Mouse (Mus musculus): ENCODE data around the gene Sobp. TPM values are rescaled to one million over a fixed set of nuclear protein-coding genes. Genes with fewer than 3 reads are reported as not detected.
A peak's percentile ranks its signal among the peaks of the same experiment; 100 is the strongest.

Gene Sobp
- polyA plus RNA-seq, 1 experiment from 2014 or later: 0.29 TPM

DNA sequence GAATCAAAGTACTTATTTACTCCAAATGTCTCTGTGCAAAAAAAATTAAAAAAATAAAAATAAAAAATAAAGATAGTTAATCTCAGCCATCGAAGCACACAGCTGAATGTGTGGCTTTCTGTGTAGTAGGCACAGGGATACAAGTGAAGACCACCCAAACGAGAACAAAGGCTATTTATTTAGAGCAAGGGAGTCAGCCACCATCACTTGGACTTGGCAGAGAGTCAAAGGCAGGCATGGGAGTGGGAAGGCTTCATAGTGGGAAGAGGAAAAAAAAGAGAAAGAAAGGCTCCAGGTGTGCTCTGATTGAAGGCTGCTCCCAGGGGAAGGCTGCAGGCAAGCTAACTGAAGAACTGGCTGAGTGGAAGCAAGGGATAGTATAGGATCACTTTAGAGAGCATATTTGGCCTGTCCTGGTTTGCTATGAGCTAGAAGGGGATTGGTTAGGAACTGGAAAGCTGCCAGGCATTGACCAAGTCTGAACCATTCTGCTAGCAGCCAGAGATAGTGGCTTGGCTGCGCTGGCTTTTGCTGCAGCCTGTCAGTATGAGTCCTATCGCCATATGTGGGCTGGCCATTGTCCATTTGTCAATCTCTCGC, 6.1 kb upstream of the Sobp start:
- 37% methylated on average over 5 of the region's 5 CpGs for WGBS
- Histone ChIP-seq H3K9ac (ENCODE audit: low read length) (no peak overlapping the region), H3K9me3 (ENCODE audit: control insufficient read depth, low read length) (no peaks in the 10 kb centered on the region), H3K4me2 (ENCODE audit: low read depth, low read length) (no peak overlapping the region), H3K27me3 (ENCODE audit: control insufficient read depth, insufficient read depth, low read depth, low read length) (peaks cover 14% of the 10 kb centered on the region), H3K4me1 (replicated peaks; ENCODE audit: control insufficient read depth, insufficient read depth, low read length) (no peaks in the 10 kb centered on the region), H3K27ac (ENCODE audit: low read length) (no peak overlapping the region), H3K4me3 (ENCODE audit: low read length) (no peak overlapping the region), H3K36me3 (ENCODE audit: control insufficient read depth, insufficient read depth, low read length) (no peaks in the 10 kb centered on the region)
- ATAC-seq (ENCODE audit: low read depth): no peak

DNA sequence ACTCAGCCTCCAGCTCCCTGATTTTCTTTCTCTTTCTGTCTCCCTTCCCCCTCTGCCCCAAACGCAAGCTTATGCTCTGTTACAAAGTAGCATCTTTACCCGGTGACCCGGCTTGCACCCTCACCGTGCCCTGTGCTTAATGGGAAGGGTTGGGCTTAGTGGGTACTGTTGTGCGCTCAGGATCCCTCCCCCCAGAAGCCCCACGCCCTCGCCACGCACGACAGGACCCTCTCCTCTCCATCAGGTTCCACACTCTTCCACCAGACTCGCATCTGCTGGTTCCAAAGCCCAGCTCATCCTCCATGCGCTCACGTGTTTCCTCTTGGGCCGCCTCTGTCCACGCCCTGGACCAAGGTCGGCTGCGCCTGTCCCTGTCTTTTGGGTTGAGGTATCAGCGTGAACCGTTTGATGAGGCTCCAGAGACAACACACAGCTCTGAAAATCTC, 849 bp upstream of the Sobp start:
- Histone ChIP-seq H3K27ac (ENCODE audit: low read length) (no peak overlapping the region), H3K4me2 (ENCODE audit: low read depth, low read length) (peak overlapping the region; percentile 99), H3K27me3 (ENCODE audit: control insufficient read depth, insufficient read depth, low read depth, low read length) (peaks cover 51% of the 10 kb centered on the region), H3K9ac (ENCODE audit: low read length) (peak overlapping the region; percentile 67; the same call in 1 of the 2 replicates), H3K9me3 (ENCODE audit: control insufficient read depth, low read length) (no peaks in the 10 kb centered on the region), H3K4me3 (ENCODE audit: low read length) (peak overlapping the region; percentile 74), H3K4me1 (replicated peaks; ENCODE audit: control insufficient read depth, insufficient read depth, low read length) (peaks cover 14% of the 10 kb centered on the region), H3K36me3 (ENCODE audit: control insufficient read depth, insufficient read depth, low read length) (no peaks in the 10 kb centered on the region)
- under 1% methylated on average over 18 of the region's 18 CpGs for WGBS
- ATAC-seq (ENCODE audit: low read depth): 0 out of 2 replicates have a peak, but pooled peaks have one; percentile 6

DNA sequence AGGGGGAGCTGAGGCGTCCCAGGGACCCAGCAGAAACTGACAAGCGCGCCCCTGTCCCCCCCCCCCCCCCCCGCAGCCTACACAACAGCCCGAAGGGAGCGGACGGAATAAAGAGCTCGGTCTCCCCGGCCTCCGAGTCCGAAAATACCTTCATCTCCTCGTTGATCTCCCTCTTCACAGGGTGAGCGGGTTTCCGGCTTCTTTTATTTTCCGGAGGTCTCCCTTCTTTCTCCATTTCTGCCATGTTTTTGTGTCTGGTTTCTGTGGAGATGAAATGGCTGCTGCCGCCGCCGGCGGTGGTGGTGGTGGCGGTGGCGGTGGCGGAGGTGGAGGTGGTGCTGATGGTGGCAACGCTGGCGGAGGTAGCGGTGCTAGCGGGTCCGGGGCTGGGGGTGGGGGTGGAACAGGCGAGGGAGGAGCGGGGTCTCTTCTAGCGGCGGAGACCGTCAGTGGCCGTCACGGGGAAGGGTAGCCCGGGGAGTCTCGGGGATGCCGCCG, 453 bp downstream of the Sobp start:
- Histone ChIP-seq H3K9ac (ENCODE audit: low read length) (peak overlapping the region; percentile 67), H3K4me2 (ENCODE audit: low read depth, low read length) (peak overlapping the region; percentile 99), H3K4me3 (ENCODE audit: low read length) (peak overlapping the region; percentile 74), H3K27ac (ENCODE audit: low read length) (no peak overlapping the region), H3K36me3 (ENCODE audit: control insufficient read depth, insufficient read depth, low read length) (no peaks in the 10 kb centered on the region), H3K27me3 (ENCODE audit: control insufficient read depth, insufficient read depth, low read depth, low read length) (peaks cover 56% of the 10 kb centered on the region), H3K4me1 (replicated peaks; ENCODE audit: control insufficient read depth, insufficient read depth, low read length) (peaks cover 14% of the 10 kb centered on the region), H3K9me3 (ENCODE audit: control insufficient read depth, low read length) (no peaks in the 10 kb centered on the region)
- no peak for ATAC-seq (ENCODE audit: low read depth)
- 0% methylated on average over 34 of the region's 38 CpGs for WGBS

DNA sequence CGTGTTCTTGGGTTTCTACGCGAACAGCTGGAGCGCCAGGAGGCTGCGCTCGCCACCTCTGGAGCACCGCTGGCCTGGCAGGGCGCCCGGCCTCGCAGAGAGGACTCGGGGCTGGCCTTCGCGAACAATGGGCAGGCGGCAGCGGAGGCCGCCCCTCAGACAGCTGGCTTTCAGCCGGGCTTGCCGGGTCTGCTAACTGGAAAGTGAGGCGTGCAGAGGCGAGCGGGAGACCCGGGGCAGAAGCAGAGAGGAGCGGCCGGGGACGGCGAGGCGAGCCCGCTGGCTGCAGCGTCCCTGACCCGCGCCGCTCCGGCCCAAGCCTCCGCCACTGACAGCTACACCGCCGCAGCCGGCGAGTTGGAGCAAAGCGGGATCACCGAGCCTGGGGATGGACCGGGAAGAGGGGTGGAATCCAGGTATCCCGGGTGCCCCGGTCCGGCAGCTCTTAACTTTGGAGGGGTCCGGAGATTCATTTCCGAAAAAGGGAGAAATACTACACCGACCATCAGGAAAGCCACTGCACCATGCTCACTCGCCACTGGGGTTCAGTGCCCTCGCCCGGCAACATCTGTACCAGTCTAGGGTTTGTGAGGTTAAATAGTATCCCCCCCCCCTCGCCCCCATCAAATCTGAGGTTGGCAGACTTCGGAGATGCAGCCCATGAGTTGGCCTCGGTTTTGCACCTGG, 1.0 kb downstream of the Sobp start:
- H3K4me2 ChIP-seq (ENCODE audit: low read depth, low read length): peak overlapping the region; percentile 99
- H3K27ac ChIP-seq (ENCODE audit: low read length): no peak overlapping the region
- peak; percentile 74 for ATAC-seq (ENCODE audit: low read depth)
- peaks cover 56% of the 10 kb centered on the region for H3K27me3 ChIP-seq (ENCODE audit: control insufficient read depth, insufficient read depth, low read depth, low read length)
- under 1% methylated on average over 52 of the region's 53 CpGs for WGBS
- peak overlapping the region; percentile 74 for H3K4me3 ChIP-seq (ENCODE audit: low read length)
- no peaks in the 10 kb centered on the region for H3K36me3 ChIP-seq (ENCODE audit: control insufficient read depth, insufficient read depth, low read length)
- H3K4me1 ChIP-seq (replicated peaks; ENCODE audit: control insufficient read depth, insufficient read depth, low read length): peaks cover 14% of the 10 kb centered on the region
- H3K9ac ChIP-seq (ENCODE audit: low read length): peak overlapping the region; percentile 67
- no peaks in the 10 kb centered on the region for H3K9me3 ChIP-seq (ENCODE audit: control insufficient read depth, low read length)

DNA sequence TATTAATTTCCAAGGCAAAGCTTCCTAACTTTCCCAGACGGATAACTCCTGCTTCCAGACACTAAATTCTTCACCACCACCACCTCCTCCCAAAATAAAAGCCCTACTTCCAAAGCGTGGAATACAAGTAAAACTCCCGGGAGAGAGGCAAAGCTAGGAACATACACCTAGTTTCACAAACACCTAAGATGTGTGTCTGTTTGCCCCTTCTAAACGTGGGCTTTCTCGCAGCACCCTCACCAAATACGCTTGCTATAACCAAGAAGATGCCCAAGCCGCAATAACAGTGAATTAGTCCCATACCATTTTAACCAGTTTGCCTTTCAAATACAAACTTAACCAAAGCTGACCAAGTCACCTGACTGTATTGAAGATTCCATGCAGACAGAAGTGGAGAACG, 1.8 kb downstream of the Sobp start:
- no peak overlapping the region for H3K9ac ChIP-seq (ENCODE audit: low read length)
- peak overlapping the region; percentile 99 for H3K4me2 ChIP-seq (ENCODE audit: low read depth, low read length)
- peak overlapping the region; percentile 74 for H3K4me3 ChIP-seq (ENCODE audit: low read length)
- no peaks in the 10 kb centered on the region for H3K36me3 ChIP-seq (ENCODE audit: control insufficient read depth, insufficient read depth, low read length)
- no peaks in the 10 kb centered on the region for H3K9me3 ChIP-seq (ENCODE audit: control insufficient read depth, low read length)
- no peak for ATAC-seq (ENCODE audit: low read depth)
- peaks cover 14% of the 10 kb centered on the region for H3K4me1 ChIP-seq (replicated peaks; ENCODE audit: control insufficient read depth, insufficient read depth, low read length)
- 6% methylated on average over 8 of the region's 8 CpGs for WGBS
- no peak overlapping the region for H3K27ac ChIP-seq (ENCODE audit: low read length)
- peaks cover 56% of the 10 kb centered on the region for H3K27me3 ChIP-seq (ENCODE audit: control insufficient read depth, insufficient read depth, low read depth, low read length)

DNA sequence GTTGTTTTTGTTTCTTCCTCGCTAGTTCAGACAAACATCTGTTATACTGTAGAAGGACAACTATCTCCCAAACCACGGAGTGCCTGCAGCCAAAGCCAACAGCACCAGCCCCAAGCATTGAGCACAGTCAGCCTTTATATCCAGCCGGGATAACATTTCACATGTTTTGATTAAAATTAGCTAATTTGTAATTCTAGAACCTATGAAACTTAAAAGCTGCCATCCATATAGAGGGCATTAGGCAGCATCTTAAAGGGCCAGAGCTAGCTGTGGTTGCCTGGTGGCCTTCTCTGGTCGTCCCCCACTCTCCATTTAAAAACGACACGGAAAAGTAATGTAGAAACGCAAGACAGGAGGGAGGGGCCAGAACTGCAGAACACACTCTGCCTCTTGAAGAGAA, 2.3 kb downstream of the Sobp start:
- no peak overlapping the region for H3K4me3 ChIP-seq (ENCODE audit: low read length)
- H3K9ac ChIP-seq (ENCODE audit: low read length): no peak overlapping the region
- no peaks in the 10 kb centered on the region for H3K36me3 ChIP-seq (ENCODE audit: control insufficient read depth, insufficient read depth, low read length)
- no peak overlapping the region for H3K27ac ChIP-seq (ENCODE audit: low read length)
- no peak for ATAC-seq (ENCODE audit: low read depth)
- H3K4me2 ChIP-seq (ENCODE audit: low read depth, low read length): no peak overlapping the region
- peaks cover 14% of the 10 kb centered on the region for H3K4me1 ChIP-seq (replicated peaks; ENCODE audit: control insufficient read depth, insufficient read depth, low read length)
- no peaks in the 10 kb centered on the region for H3K9me3 ChIP-seq (ENCODE audit: control insufficient read depth, low read length)
- peaks cover 56% of the 10 kb centered on the region for H3K27me3 ChIP-seq (ENCODE audit: control insufficient read depth, insufficient read depth, low read depth, low read length)
- 13% methylated on average over 7 of the region's 7 CpGs for WGBS

DNA sequence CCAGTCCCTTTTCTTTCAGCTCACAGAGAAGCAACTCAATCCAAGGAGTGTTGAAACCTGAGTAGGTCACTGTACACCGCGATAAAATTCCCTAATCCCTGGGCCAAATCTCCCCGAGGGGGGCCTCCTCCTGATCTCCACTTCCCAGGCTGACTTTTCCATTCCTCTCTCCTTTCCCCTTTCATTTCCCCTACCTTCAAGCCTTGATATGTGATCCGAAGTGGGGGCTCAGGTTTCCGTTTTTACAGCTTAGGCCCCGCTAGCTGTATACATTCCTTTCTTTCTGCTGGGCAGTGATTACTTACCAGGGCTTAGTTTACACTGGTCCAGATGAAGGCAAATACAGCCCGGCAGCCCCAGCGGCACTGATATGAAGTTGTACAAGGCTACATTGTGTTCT, 3.2 kb downstream of the Sobp start:
- ATAC-seq (ENCODE audit: low read depth): no peak
- no peaks in the 10 kb centered on the region for H3K36me3 ChIP-seq (ENCODE audit: control insufficient read depth, insufficient read depth, low read length)
- H3K27me3 ChIP-seq (ENCODE audit: control insufficient read depth, insufficient read depth, low read depth, low read length): peaks cover 52% of the 10 kb centered on the region
- H3K9ac ChIP-seq (ENCODE audit: low read length): no peak overlapping the region
- H3K9me3 ChIP-seq (ENCODE audit: control insufficient read depth, low read length): 0 out of 2 replicates have a peak, but pooled peaks cover 2% of the 10 kb centered on the region
- H3K4me1 ChIP-seq (replicated peaks; ENCODE audit: control insufficient read depth, insufficient read depth, low read length): peaks cover 14% of the 10 kb centered on the region
- H3K4me3 ChIP-seq (ENCODE audit: low read length): no peak overlapping the region
- H3K27ac ChIP-seq (ENCODE audit: low read length): no peak overlapping the region
- 10% methylated on average over 8 of the region's 8 CpGs for WGBS
- no peak overlapping the region for H3K4me2 ChIP-seq (ENCODE audit: low read depth, low read length)

DNA sequence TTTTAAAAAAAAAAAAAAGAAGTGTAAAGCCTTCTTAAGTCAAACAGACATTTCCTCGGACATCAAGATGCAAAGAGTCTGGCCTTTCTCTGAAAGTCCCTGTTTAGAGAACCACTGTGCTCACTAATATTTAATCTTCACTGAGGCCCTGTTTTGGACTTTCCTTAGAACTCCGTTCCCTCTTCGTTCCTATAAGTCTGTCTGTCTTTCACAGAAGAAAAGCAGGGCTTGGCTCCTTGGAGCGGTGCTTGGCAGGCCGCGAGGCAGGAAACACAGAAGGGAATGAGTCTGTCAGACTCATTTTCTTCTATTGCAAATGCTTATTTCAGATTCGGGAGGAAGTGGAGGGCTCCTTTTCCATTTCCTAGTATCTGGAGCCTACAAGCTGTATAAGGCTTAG, 5.5 kb downstream of the Sobp start:
- H3K4me2 ChIP-seq (ENCODE audit: low read depth, low read length): no peak overlapping the region
- no peak overlapping the region for H3K9ac ChIP-seq (ENCODE audit: low read length)
- H3K9me3 ChIP-seq (ENCODE audit: control insufficient read depth, low read length): 0 out of 2 replicates have a peak, but pooled peaks cover 2% of the 10 kb centered on the region
- no peak overlapping the region for H3K4me3 ChIP-seq (ENCODE audit: low read length)
- WGBS: 74% methylated on average over 7 of the region's 7 CpGs
- H3K36me3 ChIP-seq (ENCODE audit: control insufficient read depth, insufficient read depth, low read length): no peaks in the 10 kb centered on the region
- no peak overlapping the region for H3K27ac ChIP-seq (ENCODE audit: low read length)
- ATAC-seq (ENCODE audit: low read depth): no peak
- peaks cover 7% of the 10 kb centered on the region for H3K4me1 ChIP-seq (replicated peaks; ENCODE audit: control insufficient read depth, insufficient read depth, low read length)
- H3K27me3 ChIP-seq (ENCODE audit: control insufficient read depth, insufficient read depth, low read depth, low read length): peaks cover 31% of the 10 kb centered on the region

DNA sequence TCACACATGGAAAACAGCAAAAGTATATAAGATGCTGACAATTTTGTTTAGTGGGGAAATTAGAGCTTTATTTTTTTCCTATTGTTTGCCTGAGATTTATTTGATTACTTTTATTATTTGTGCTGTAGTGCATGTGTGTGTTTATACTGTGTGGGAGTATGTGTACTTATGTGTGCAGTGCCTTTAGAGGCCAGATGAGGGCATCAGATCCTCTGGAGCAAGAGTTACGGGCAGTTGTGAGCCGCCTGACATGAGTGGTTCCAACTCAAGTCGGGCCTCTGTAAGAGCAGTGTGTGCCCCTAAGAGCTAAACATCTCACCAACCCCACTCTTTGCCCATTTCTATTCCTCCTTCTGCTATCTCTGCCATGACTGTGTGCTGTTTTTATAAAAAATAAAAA, 7.5 kb downstream of the Sobp start:
- no peaks in the 10 kb centered on the region for H3K36me3 ChIP-seq (ENCODE audit: control insufficient read depth, insufficient read depth, low read length)
- peaks cover 16% of the 10 kb centered on the region for H3K27me3 ChIP-seq (ENCODE audit: control insufficient read depth, insufficient read depth, low read depth, low read length)
- 92% methylated on average over 3 of the region's 3 CpGs for WGBS
- H3K4me2 ChIP-seq (ENCODE audit: low read depth, low read length): no peak overlapping the region
- 0 out of 2 replicates have a peak, but pooled peaks cover 2% of the 10 kb centered on the region for H3K9me3 ChIP-seq (ENCODE audit: control insufficient read depth, low read length)
- no peak overlapping the region for H3K9ac ChIP-seq (ENCODE audit: low read length)
- H3K4me3 ChIP-seq (ENCODE audit: low read length): no peak overlapping the region
- H3K4me1 ChIP-seq (replicated peaks; ENCODE audit: control insufficient read depth, insufficient read depth, low read length): no peaks in the 10 kb centered on the region
- no peak for ATAC-seq (ENCODE audit: low read depth)
- no peak overlapping the region for H3K27ac ChIP-seq (ENCODE audit: low read length)

Measured in lung, embryonic 16.5 days (tissue).